Mouse (Mus musculus) lung, postnatal 0 days (tissue): ENCODE data around the gene Spp2.
A peak's percentile ranks its signal among the peaks of the same experiment; 100 is the strongest.

Source experiments
- CTCF ChIP-seq: IDR thresholded peaks from 2 replicates; pipeline ENCODE4 v1.5.1; 2016; ENCODE audit warnings: antibody characterized with exemption, mild to moderate bottlenecking
- EP300 ChIP-seq: IDR thresholded peaks from 2 replicates; pipeline ENCODE4 v1.6.1; 2016; ENCODE audit warnings: antibody characterized with exemption, mild to moderate bottlenecking, control low read depth

- TF ChIP-seq CTCF, result no peak
- TF ChIP-seq EP300, result peak; percentile 96
Observed at GRCm38 (mm10) chr1:88443383-88443782, 36.6 kb downstream of the Spp2 start.
